14 mouse cellular contexts compared by ENCODE assay signal in the genomic region with DNA sequence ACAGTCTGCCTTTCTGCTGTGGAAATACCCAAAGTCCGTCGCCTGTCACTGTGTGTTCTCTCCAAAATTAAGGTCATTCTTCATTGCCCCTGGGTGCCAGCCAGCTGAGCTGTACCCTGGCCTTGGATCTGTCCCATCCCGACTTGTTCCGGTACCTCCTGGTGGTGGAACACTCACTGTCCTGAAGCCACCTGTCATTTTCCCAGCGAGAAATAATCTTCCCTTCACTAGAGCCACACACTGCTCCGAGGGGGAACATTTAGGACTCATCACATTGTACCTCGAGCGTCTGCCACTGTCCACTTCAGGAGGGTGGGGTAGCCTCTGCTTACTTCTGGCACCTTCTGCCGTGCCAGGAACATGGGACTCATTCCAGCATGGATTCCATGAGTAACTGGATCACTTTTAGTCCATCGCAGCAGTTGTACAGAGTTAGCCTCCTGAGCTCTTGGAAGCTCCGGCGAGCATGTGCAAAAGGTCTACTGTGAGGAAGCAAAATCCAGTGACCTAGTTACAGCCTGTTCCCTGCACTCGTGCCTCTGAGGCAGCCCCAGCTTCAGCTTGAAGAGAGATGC.
DNase-seq lines count a peak whose midpoint lies in the region; ATAC-seq and TF ChIP-seq lines count a peak whose summit lies in the region.
"Had no signal": no experiment of that assay in that cellular context is flagged by ENCODE, and none has a peak within 500 bp of the region (broad histone marks: within the 10 kb centered on the region; RNA-seq: fewer than 3 reads in every experiment).

No protein-coding gene starts in this region.

- TF ChIP-seq CTCF in lung, adult 2 months (IDR thresholded peaks at IDR 0.05; ENCODE audit: insufficient read depth, low read length): no peak

- peak; percentile 74 for DNase-seq in kidney, adult 18-20 months
- DNase-seq in Muller cell, postnatal 12 days (ENCODE audit: inconsistent ontology term): peak; percentile 71
- peak; percentile 98 for DNase-seq in cerebellum, adult 11-12 months
- DNase-seq in lung, adult 2 months: no peak
- no peak for DNase-seq in adipocyte (ENCODE audit: low spot score)
- DNase-seq in neural tube, embryonic 10.5 days (ENCODE audit: extremely low spot score, low spot score): no peak
- DNase-seq: right cerebral cortex, postnatal 25 days had no signal

- peaks cover 4% of the 10 kb centered on the region; the same call in 1 of the 2 replicates for H3K9me3 ChIP-seq in kidney, embryonic 16.5 days (ENCODE audit: low read length)
- peaks cover 3% of the 10 kb centered on the region; the same call in 1 of the 2 replicates for H3K9me3 ChIP-seq in heart, embryonic 13.5 days
- H3K9me3 ChIP-seq: embryonic facial prominence, embryonic 12.5 days; hindbrain, embryonic 15.5 days had no signal

- H3K9ac ChIP-seq in kidney, embryonic 16.5 days (replicated peaks; ENCODE audit: low read length): no peak overlapping the region
- H3K9ac ChIP-seq in heart, embryonic 13.5 days: no peak overlapping the region
- H3K9ac ChIP-seq: embryonic facial prominence, embryonic 12.5 days; hindbrain, embryonic 15.5 days had no signal

- no peak overlapping the region for H3K27ac ChIP-seq in kidney, embryonic 16.5 days (ENCODE audit: low read length)
- peak overlapping the region; percentile 12; the same call in 1 of the 2 replicates for H3K27ac ChIP-seq in heart, embryonic 13.5 days (replicated peaks)
- H3K27ac ChIP-seq: embryonic facial prominence, embryonic 12.5 days; hindbrain, embryonic 15.5 days had no signal

- 0 out of 2 replicates have a peak, but pooled peaks cover 5% of the 10 kb centered on the region for H3K36me3 ChIP-seq in kidney, embryonic 16.5 days (ENCODE audit: insufficient read depth, low read length)
- H3K36me3 ChIP-seq in heart, embryonic 13.5 days: peaks cover 11% of the 10 kb centered on the region
- H3K36me3 ChIP-seq: embryonic facial prominence, embryonic 12.5 days; hindbrain, embryonic 15.5 days had no signal

- no peaks in the 10 kb centered on the region for H3K27me3 ChIP-seq in kidney, embryonic 16.5 days (ENCODE audit: insufficient read depth, low read length)
- no peaks in the 10 kb centered on the region for H3K27me3 ChIP-seq in heart, embryonic 13.5 days (replicated peaks)
- H3K27me3 ChIP-seq: embryonic facial prominence, embryonic 12.5 days; hindbrain, embryonic 15.5 days had no signal

- H3K4me3 ChIP-seq in kidney, embryonic 16.5 days (ENCODE audit: low read length): no peak overlapping the region
- H3K4me3 ChIP-seq in heart, embryonic 13.5 days: no peak overlapping the region
- H3K4me3 ChIP-seq in lung, adult 2 months (replicated peaks; ENCODE audit: extremely low read depth, low read depth, low read length): no peak overlapping the region
- H3K4me3 ChIP-seq: embryonic facial prominence, embryonic 12.5 days; hindbrain, embryonic 15.5 days had no signal

- WGBS in kidney, embryonic 16.5 days: 89% methylated on average over 13 of the region's 13 CpGs
- WGBS in heart, embryonic 13.5 days: 81% methylated on average over 13 of the region's 13 CpGs
- WGBS in lung, adult 2 months: 76% methylated on average over 13 of the region's 13 CpGs

- no peak for TF ChIP-seq POLR2A in lung, adult 2 months (IDR thresholded peaks at IDR 0.05; ENCODE audit: borderline replicate concordance, extremely low read depth, low read depth, low read length)

- peaks cover 14% of the 10 kb centered on the region for H3K4me1 ChIP-seq in kidney, embryonic 16.5 days (ENCODE audit: insufficient read depth, low read length)
- H3K4me1 ChIP-seq in heart, embryonic 13.5 days: peaks cover 27% of the 10 kb centered on the region
- H3K4me1 ChIP-seq in lung, adult 2 months (ENCODE audit: control insufficient read depth, insufficient read depth, low read length): peaks cover 6% of the 10 kb centered on the region

- no peak overlapping the region for H3K4me2 ChIP-seq in kidney, embryonic 16.5 days (replicated peaks; ENCODE audit: low read depth, low read length)
- no peak overlapping the region for H3K4me2 ChIP-seq in heart, embryonic 13.5 days
- H3K4me2 ChIP-seq: embryonic facial prominence, embryonic 12.5 days; hindbrain, embryonic 15.5 days; liver, embryonic 11.5 days had no signal

- ATAC-seq in kidney, embryonic 16.5 days (ENCODE audit: low FRiP score, low TSS enrichment): no peak
- ATAC-seq in heart, embryonic 13.5 days (ENCODE audit: extremely low read depth, insufficient number of reproducible peaks, low FRiP score, low TSS enrichment): no peak
- ATAC-seq: CD4-positive, CD25-positive, alpha-beta regulatory T cell, adult 4 months; midbrain, embryonic 16.5 days had no signal

Comparison
In these comparisons a context has a peak if more than half of its experiments do, and no peak if none do; other contexts are left out.
1. DNase-seq: peak in kidney, adult 18-20 months (single experiment), Muller cell, postnatal 12 days (single experiment) and cerebellum, adult 11-12 months (single experiment); none in lung, adult 2 months (single experiment), adipocyte (single experiment) and neural tube, embryonic 10.5 days (single experiment).